ENCODE assay signal across 8 mouse cellular contexts in genomic region chr1:180905876-180906275, GRCm38 (mm10). TPM values are rescaled to one million over a fixed set of nuclear protein-coding genes. Genes with fewer than 3 reads are reported as not detected.
A peak's percentile ranks its signal among the peaks of the same experiment; 100 is the strongest.
DNase-seq lines count a peak whose midpoint lies in the region; ATAC-seq lines count a peak whose summit lies in the region.

No protein-coding gene starts in this region.

- intact Hi-C loops in heart, postnatal 36 days (cut with DNase I): no loop called here

- H3K4me3 ChIP-seq in heart, embryonic 15.5 days: no peak overlapping the region
- H3K4me3 ChIP-seq in embryonic facial prominence, embryonic 10.5 days: peak overlapping the region; percentile 97
- H3K4me3 ChIP-seq in hindbrain, embryonic 15.5 days: no peak overlapping the region
- H3K4me3 ChIP-seq in midbrain, embryonic 12.5 days: no peak overlapping the region

- H3K9ac ChIP-seq in heart, embryonic 15.5 days: no peak overlapping the region
- H3K9ac ChIP-seq in hindbrain, embryonic 15.5 days: no peak overlapping the region
- H3K9ac ChIP-seq in midbrain, embryonic 12.5 days (replicated peaks): peak overlapping the region; percentile 20

- DNase-seq in heart, postnatal 36 days: no peak
- DNase-seq in embryonic facial prominence, embryonic 10.5 days (ENCODE audit: low spot score): no peak
- no peak for DNase-seq in left cerebral cortex, adult 8-10 months (ENCODE audit: low spot score in 2 of 2)
- DNase-seq in thymus, adult 18-20 months: no peak
- no peak for DNase-seq in embryo, embryonic 9.5 days (ENCODE audit: extremely low spot score)

- H3K27me3 ChIP-seq in heart, embryonic 15.5 days: no peaks in the 10 kb centered on the region
- no peaks in the 10 kb centered on the region for H3K27me3 ChIP-seq in embryonic facial prominence, embryonic 10.5 days (replicated peaks; ENCODE audit: low read depth, poor library complexity, severe bottlenecking)
- H3K27me3 ChIP-seq in hindbrain, embryonic 15.5 days: no peaks in the 10 kb centered on the region
- 0 out of 2 replicates have a peak, but pooled peaks cover 3% of the 10 kb centered on the region for H3K27me3 ChIP-seq in midbrain, embryonic 12.5 days

- peaks cover 15% of the 10 kb centered on the region for H3K4me1 ChIP-seq in heart, embryonic 15.5 days (replicated peaks)
- peaks cover 19% of the 10 kb centered on the region for H3K4me1 ChIP-seq in embryonic facial prominence, embryonic 10.5 days
- H3K4me1 ChIP-seq in hindbrain, embryonic 15.5 days (replicated peaks): peaks cover 23% of the 10 kb centered on the region
- peaks cover 26% of the 10 kb centered on the region for H3K4me1 ChIP-seq in midbrain, embryonic 12.5 days

- 93% methylated on average over 17 of the region's 17 CpGs for WGBS in heart, embryonic 15.5 days
- 92% methylated on average over 17 of the region's 17 CpGs for WGBS in embryonic facial prominence, embryonic 10.5 days
- 93% methylated on average over 17 of the region's 17 CpGs for WGBS in hindbrain, embryonic 15.5 days
- WGBS in midbrain, embryonic 12.5 days: 93% methylated on average over 17 of the region's 17 CpGs

- H3K36me3 ChIP-seq in heart, embryonic 15.5 days: peaks cover 24% of the 10 kb centered on the region
- peaks cover 42% of the 10 kb centered on the region for H3K36me3 ChIP-seq in embryonic facial prominence, embryonic 10.5 days (replicated peaks)
- H3K36me3 ChIP-seq in hindbrain, embryonic 15.5 days: peaks cover 23% of the 10 kb centered on the region
- H3K36me3 ChIP-seq in midbrain, embryonic 12.5 days: peaks cover 28% of the 10 kb centered on the region

- no peaks in the 10 kb centered on the region for H3K9me3 ChIP-seq in heart, embryonic 15.5 days (replicated peaks)
- no peaks in the 10 kb centered on the region for H3K9me3 ChIP-seq in embryonic facial prominence, embryonic 10.5 days
- H3K9me3 ChIP-seq in hindbrain, embryonic 15.5 days: no peaks in the 10 kb centered on the region
- no peaks in the 10 kb centered on the region for H3K9me3 ChIP-seq in midbrain, embryonic 12.5 days

- ATAC-seq in heart, embryonic 15.5 days (replicated peaks; ENCODE audit: insufficient number of reproducible peaks, insufficient read depth, low FRiP score, low read depth): no peak
- no peak for ATAC-seq in hindbrain, embryonic 15.5 days (ENCODE audit: low FRiP score, low read depth)
- no peak for ATAC-seq in midbrain, embryonic 12.5 days (ENCODE audit: low FRiP score, low read depth)

- H3K4me2 ChIP-seq in heart, embryonic 15.5 days: peak overlapping the region; percentile 84; the same call in 1 of the 2 replicates
- peak overlapping the region; percentile 91; the same call in 1 of the 2 replicates for H3K4me2 ChIP-seq in hindbrain, embryonic 15.5 days
- H3K4me2 ChIP-seq in midbrain, embryonic 12.5 days (replicated peaks): peak overlapping the region; percentile 89; the same call in 1 of the 2 replicates

- no peak overlapping the region for H3K27ac ChIP-seq in heart, embryonic 15.5 days
- no peak overlapping the region for H3K27ac ChIP-seq in embryonic facial prominence, embryonic 10.5 days (replicated peaks)
- no peak overlapping the region for H3K27ac ChIP-seq in hindbrain, embryonic 15.5 days (replicated peaks)
- no peak overlapping the region for H3K27ac ChIP-seq in midbrain, embryonic 12.5 days (replicated peaks)

RNA-seq across cellular contexts. Expression of gene Pycr2, which starts 1.8 kb away (rescaled TPM):
- 42.1 and 57.9 TPM in 2 replicates for polyA plus RNA-seq in heart, embryonic 15.5 days (2015; fragmentation: Nextera tagmentation; extraction: Ambion mirVana)
- total RNA-seq in heart, postnatal 36 days (2021): 10 to 100 TPM; 12.5 to 15.6 TPM
- polyA plus RNA-seq in embryonic facial prominence, embryonic 10.5 days (2016; fragmentation: Nextera tagmentation; extraction: Ambion mirVana): 141 and 149 TPM in 2 replicates
- polyA plus RNA-seq in hindbrain, embryonic 15.5 days (2015; fragmentation: Nextera tagmentation; extraction: Ambion mirVana): 73.6 and 83.6 TPM in 2 replicates
- polyA plus RNA-seq in midbrain, embryonic 12.5 days (2016; fragmentation: Nextera tagmentation; extraction: Ambion mirVana): 94.0 and 98.4 TPM in 2 replicates
- total RNA-seq in left cerebral cortex, adult 8-10 months (2022): 10 to 100 TPM; 26.3 to 29.3 (median 28.5) TPM

RNA-seq across cellular contexts. Expression of gene Lefty2, which starts 13.0 kb away (rescaled TPM):
- polyA plus RNA-seq in heart, embryonic 15.5 days (2015; fragmentation: Nextera tagmentation; extraction: Ambion mirVana): 0.05 and 0.14 TPM in 2 replicates
- not detected for total RNA-seq in heart, postnatal 36 days (2021)
- polyA plus RNA-seq in embryonic facial prominence, embryonic 10.5 days (2016; fragmentation: Nextera tagmentation; extraction: Ambion mirVana): not detected in 2 replicates
- 3.4 TPM in 2 replicates for polyA plus RNA-seq in hindbrain, embryonic 15.5 days (2015; fragmentation: Nextera tagmentation; extraction: Ambion mirVana)
- polyA plus RNA-seq in midbrain, embryonic 12.5 days (2016; fragmentation: Nextera tagmentation; extraction: Ambion mirVana): not detected in 2 replicates
- total RNA-seq in left cerebral cortex, adult 8-10 months (2022): 1 to 10 TPM in 1 of 4 experiments, under 1 TPM in 3; 0.20 to 1.2 (median 0.58) TPM

RNA-seq across cellular contexts. Expression of gene Lefty1, which starts 28.9 kb away (rescaled TPM):
- polyA plus RNA-seq in heart, embryonic 15.5 days (2015; fragmentation: Nextera tagmentation; extraction: Ambion mirVana): 1.0 and 1.5 TPM in 2 replicates
- 1 to 10 TPM in 1 of 2 experiments, under 1 TPM in 1; 0.95 to 1.0 TPM for total RNA-seq in heart, postnatal 36 days (2021)
- 0.11 and 0.39 TPM in 2 replicates for polyA plus RNA-seq in embryonic facial prominence, embryonic 10.5 days (2016; fragmentation: Nextera tagmentation; extraction: Ambion mirVana)
- 0.16 and 0.20 TPM in 2 replicates for polyA plus RNA-seq in hindbrain, embryonic 15.5 days (2015; fragmentation: Nextera tagmentation; extraction: Ambion mirVana)
- polyA plus RNA-seq in midbrain, embryonic 12.5 days (2016; fragmentation: Nextera tagmentation; extraction: Ambion mirVana): 0.56 and 1.6 TPM in 2 replicates
- under 1 TPM; 0.22 to 0.70 (median 0.49) TPM for total RNA-seq in left cerebral cortex, adult 8-10 months (2022)

RNA-seq across cellular contexts. Expression of gene Tmem63a, which starts 36.3 kb away (rescaled TPM):
- 10.0 and 12.1 TPM in 2 replicates for polyA plus RNA-seq in heart, embryonic 15.5 days (2015; fragmentation: Nextera tagmentation; extraction: Ambion mirVana)
- 10 to 100 TPM; 13.8 to 13.9 TPM for total RNA-seq in heart, postnatal 36 days (2021)
- polyA plus RNA-seq in embryonic facial prominence, embryonic 10.5 days (2016; fragmentation: Nextera tagmentation; extraction: Ambion mirVana): 2.4 and 4.3 TPM in 2 replicates
- 1.8 and 2.4 TPM in 2 replicates for polyA plus RNA-seq in hindbrain, embryonic 15.5 days (2015; fragmentation: Nextera tagmentation; extraction: Ambion mirVana)
- polyA plus RNA-seq in midbrain, embryonic 12.5 days (2016; fragmentation: Nextera tagmentation; extraction: Ambion mirVana): 2.9 TPM in 2 replicates
- total RNA-seq in left cerebral cortex, adult 8-10 months (2022): 10 to 100 TPM; 26.8 to 31.9 (median 30.4) TPM

RNA-seq across cellular contexts. Expression of gene Sde2, which starts 54.9 kb away (rescaled TPM):
- polyA plus RNA-seq in heart, embryonic 15.5 days (2015; fragmentation: Nextera tagmentation; extraction: Ambion mirVana): 20.8 and 22.8 TPM in 2 replicates
- 10 to 100 TPM; 10.3 to 14.2 TPM for total RNA-seq in heart, postnatal 36 days (2021)
- polyA plus RNA-seq in embryonic facial prominence, embryonic 10.5 days (2016; fragmentation: Nextera tagmentation; extraction: Ambion mirVana): 45.4 and 46.8 TPM in 2 replicates
- 26.6 and 29.3 TPM in 2 replicates for polyA plus RNA-seq in hindbrain, embryonic 15.5 days (2015; fragmentation: Nextera tagmentation; extraction: Ambion mirVana)
- polyA plus RNA-seq in midbrain, embryonic 12.5 days (2016; fragmentation: Nextera tagmentation; extraction: Ambion mirVana): 36.3 and 36.7 TPM in 2 replicates
- 10 to 100 TPM; 18.7 to 23.4 (median 21.9) TPM for total RNA-seq in left cerebral cortex, adult 8-10 months (2022)
